Mouse (Mus musculus): ENCODE data around the gene Crabp2. TPM values are rescaled to one million over a fixed set of nuclear protein-coding genes. Genes with fewer than 3 reads are reported as not detected.

Gene Crabp2
- total and polyA plus RNA-seq, 2 experiments from 2014 or later = 0.37 to 0.53 TPM

GRCm38 (mm10) chr3:88002291-88002976, 54.0 kb downstream of the Crabp2 start:
- Histone ChIP-seq H3K27ac (ENCODE audit: low read depth) (no peak overlapping the region), H3K27me3 (ENCODE audit: control insufficient read depth, insufficient read depth, low read length) (peaks cover 64% of the 10 kb centered on the region), H3K9me3 (replicated peaks; ENCODE audit: control insufficient read depth, low read length) (no peaks in the 10 kb centered on the region), H3K4me1 (ENCODE audit: control insufficient read depth, insufficient read depth) (peaks cover 17% of the 10 kb centered on the region), H3K9ac (replicated peaks; ENCODE audit: low read depth, low read length) (no peak overlapping the region), H3K4me2 (ENCODE audit: low read depth, low read length) (no peak overlapping the region), H3K4me3 (ENCODE audit: low read depth, low read length) (no peak overlapping the region), H3K36me3 (replicated peaks; ENCODE audit: control insufficient read depth, insufficient read depth, low read length) (no peaks in the 10 kb centered on the region)
- DNase-seq (ENCODE audit: low spot score) = no peak
- WGBS = 3% methylated on average over 17 of the region's 17 CpGs
- TF ChIP-seq CTCF (IDR thresholded peaks at IDR 0.05; ENCODE audit: low read depth) (0 out of 2 replicates have a peak, but pooled peaks have one; percentile 1), EP300 (IDR thresholded peaks at IDR 0.05; ENCODE audit: low read depth) (no peak)
- ATAC-seq (ENCODE audit: insufficient read depth, low read depth) = no peak

Other genes with a start within 250 kb of the Crabp2 start
- gene Lrrc71, start 200.0 kb upstream of the Crabp2 start, total RNA-seq (2014; rRNA removed; ENCODE audit: low replicate concordance) = 0.54 and 1.5 TPM in 2 replicates
- gene Lrrc71, start 200.0 kb upstream of the Crabp2 start, polyA plus RNA-seq (2015; fragmentation: Nextera tagmentation; extraction: Ambion mirVana) = 0.12 and 0.38 TPM in 2 replicates
- gene Ntrk1, start 153.5 kb upstream of the Crabp2 start, total RNA-seq (2014; rRNA removed; ENCODE audit: low replicate concordance) = 0.11 and 0.62 TPM in 2 replicates
- 0.15 and 0.16 TPM in 2 replicates for gene Ntrk1, start 153.5 kb upstream of the Crabp2 start, polyA plus RNA-seq (2015; fragmentation: Nextera tagmentation; extraction: Ambion mirVana)
- gene Insrr, start 151.7 kb upstream of the Crabp2 start, total RNA-seq (2014; rRNA removed; ENCODE audit: low replicate concordance) = not detected in 2 replicates
- gene Insrr, start 151.7 kb upstream of the Crabp2 start, polyA plus RNA-seq (2015; fragmentation: Nextera tagmentation; extraction: Ambion mirVana) = not detected in 2 replicates
- gene Pear1, start 124.4 kb upstream of the Crabp2 start, total RNA-seq (2014; rRNA removed; ENCODE audit: low replicate concordance) = 42.7 and 69.9 TPM in 2 replicates
- 10.3 and 10.8 TPM in 2 replicates for gene Pear1, start 124.4 kb upstream of the Crabp2 start, polyA plus RNA-seq (2015; fragmentation: Nextera tagmentation; extraction: Ambion mirVana)
- 1.7 TPM in 1 of 2 replicates, not detected in the other for gene Sh2d2a, start 101.9 kb upstream of the Crabp2 start, total RNA-seq (2014; rRNA removed; ENCODE audit: low replicate concordance)
- 0.08 and 0.10 TPM in 2 replicates for gene Sh2d2a, start 101.9 kb upstream of the Crabp2 start, polyA plus RNA-seq (2015; fragmentation: Nextera tagmentation; extraction: Ambion mirVana)
- 55.6 and 68.6 TPM in 2 replicates for gene Prcc, start 63.1 kb upstream of the Crabp2 start, total RNA-seq (2014; rRNA removed; ENCODE audit: low replicate concordance)
- gene Prcc, start 63.1 kb upstream of the Crabp2 start, polyA plus RNA-seq (2015; fragmentation: Nextera tagmentation; extraction: Ambion mirVana) = 10.0 and 12.1 TPM in 2 replicates
- gene Hdgf, start 42.3 kb upstream of the Crabp2 start, total RNA-seq (2014; rRNA removed; ENCODE audit: low replicate concordance) = 62.1 and 79.7 TPM in 2 replicates
- 81.0 and 83.8 TPM in 2 replicates for gene Hdgf, start 42.3 kb upstream of the Crabp2 start, polyA plus RNA-seq (2015; fragmentation: Nextera tagmentation; extraction: Ambion mirVana)
- 53.9 and 57.1 TPM in 2 replicates for gene Mrpl24, start 29.2 kb upstream of the Crabp2 start, total RNA-seq (2014; rRNA removed; ENCODE audit: low replicate concordance)
- gene Mrpl24, start 29.2 kb upstream of the Crabp2 start, polyA plus RNA-seq (2015; fragmentation: Nextera tagmentation; extraction: Ambion mirVana) = 62.3 and 67.2 TPM in 2 replicates
- gene Isg20l2, start 18.4 kb upstream of the Crabp2 start, total RNA-seq (2014; rRNA removed; ENCODE audit: low replicate concordance) = 8.2 and 24.0 TPM in 2 replicates
- 14.2 and 16.2 TPM in 2 replicates for gene Isg20l2, start 18.4 kb upstream of the Crabp2 start, polyA plus RNA-seq (2015; fragmentation: Nextera tagmentation; extraction: Ambion mirVana)
- 14.5 and 56.8 TPM in 2 replicates for gene Rrnad1, start 17.9 kb upstream of the Crabp2 start, total RNA-seq (2014; rRNA removed; ENCODE audit: low replicate concordance)
- 7.9 and 8.0 TPM in 2 replicates for gene Rrnad1, start 17.9 kb upstream of the Crabp2 start, polyA plus RNA-seq (2015; fragmentation: Nextera tagmentation; extraction: Ambion mirVana)
- gene Nes, start 22.4 kb downstream of the Crabp2 start, total RNA-seq (2014; rRNA removed; ENCODE audit: low replicate concordance) = 17.2 and 35.7 TPM in 2 replicates
- 9.1 and 9.9 TPM in 2 replicates for gene Nes, start 22.4 kb downstream of the Crabp2 start, polyA plus RNA-seq (2015; fragmentation: Nextera tagmentation; extraction: Ambion mirVana)
- gene Bcan, start 51.6 kb downstream of the Crabp2 start, total RNA-seq (2014; rRNA removed; ENCODE audit: low replicate concordance) = not detected in 2 replicates
- gene Bcan, start 51.6 kb downstream of the Crabp2 start, polyA plus RNA-seq (2015; fragmentation: Nextera tagmentation; extraction: Ambion mirVana) = 0.04 TPM in 1 of 2 replicates, not detected in the other
- gene Hapln2, start 78.9 kb downstream of the Crabp2 start, total RNA-seq (2014; rRNA removed; ENCODE audit: low replicate concordance) = not detected in 2 replicates
- gene Hapln2, start 78.9 kb downstream of the Crabp2 start, polyA plus RNA-seq (2015; fragmentation: Nextera tagmentation; extraction: Ambion mirVana) = 0.10 and 0.15 TPM in 2 replicates
- gene Gpatch4, start 94.4 kb downstream of the Crabp2 start, total RNA-seq (2014; rRNA removed; ENCODE audit: low replicate concordance) = 1.2 and 3.4 TPM in 2 replicates
- gene Gpatch4, start 94.4 kb downstream of the Crabp2 start, polyA plus RNA-seq (2015; fragmentation: Nextera tagmentation; extraction: Ambion mirVana) = 10.9 and 11.6 TPM in 2 replicates
- 119 and 133 TPM in 2 replicates for gene Naxe, start 109.8 kb downstream of the Crabp2 start, total RNA-seq (2014; rRNA removed; ENCODE audit: low replicate concordance)
- gene Naxe, start 109.8 kb downstream of the Crabp2 start, polyA plus RNA-seq (2015; fragmentation: Nextera tagmentation; extraction: Ambion mirVana) = 151 and 159 TPM in 2 replicates
- gene Ttc24, start 129.6 kb downstream of the Crabp2 start, total RNA-seq (2014; rRNA removed; ENCODE audit: low replicate concordance) = not detected in 2 replicates
- gene Ttc24, start 129.6 kb downstream of the Crabp2 start, polyA plus RNA-seq (2015; fragmentation: Nextera tagmentation; extraction: Ambion mirVana) = not detected in 2 replicates
- gene Iqgap3, start 133.3 kb downstream of the Crabp2 start, total RNA-seq (2014; rRNA removed; ENCODE audit: low replicate concordance) = 35.3 and 68.3 TPM in 2 replicates
- 5.4 and 6.8 TPM in 2 replicates for gene Iqgap3, start 133.3 kb downstream of the Crabp2 start, polyA plus RNA-seq (2015; fragmentation: Nextera tagmentation; extraction: Ambion mirVana)
- 70.8 and 75.8 TPM in 2 replicates for gene Mef2d, start 193.7 kb downstream of the Crabp2 start, total RNA-seq (2014; rRNA removed; ENCODE audit: low replicate concordance)
- gene Mef2d, start 193.7 kb downstream of the Crabp2 start, polyA plus RNA-seq (2015; fragmentation: Nextera tagmentation; extraction: Ambion mirVana) = 30.0 and 30.8 TPM in 2 replicates

Data from heart, postnatal 0 days (tissue).